Mouse (Mus musculus): ENCODE data around the gene Pitpnm2.

DNA sequence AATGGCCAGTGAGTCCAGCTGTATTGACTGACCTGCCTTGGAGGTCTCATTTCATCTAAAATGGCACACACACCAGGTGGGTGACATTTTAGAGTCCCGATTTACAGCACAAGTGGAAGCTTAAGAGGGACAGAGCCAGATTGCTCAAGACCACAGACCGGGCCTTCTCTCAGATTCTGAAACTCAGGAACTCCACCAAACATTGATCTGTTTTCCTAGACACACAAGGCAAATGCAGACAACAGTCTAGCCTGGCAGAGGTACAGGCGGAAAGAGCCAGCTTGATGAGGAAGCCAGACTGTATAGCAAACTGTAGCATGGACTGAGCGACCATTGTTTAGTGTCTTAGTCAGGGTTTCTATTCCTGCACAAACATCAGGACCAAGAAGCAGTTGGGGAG is 46.3 kb downstream of the Pitpnm2 start:
- no peak for TF ChIP-seq CTCF (IDR thresholded peaks at IDR 0.05; ENCODE audit: low read depth)
- TF ChIP-seq EP300 (IDR thresholded peaks at IDR 0.05; ENCODE audit: low read depth): no peak

Measured in liver, embryonic 14.5 days (tissue).